Mouse (Mus musculus) midbrain, embryonic 14.5 days (tissue): ENCODE results near the gene Zbtb1. TPM values are rescaled to one million over a fixed set of nuclear protein-coding genes. Genes with fewer than 3 reads are reported as not detected.

Experiments used
- ATAC-seq: fragments of 200-750 bp; cut with Nextera tagmentation; 2 replicates; pipeline ENCODE4 v1.8.0; 2017; ENCODE audit warnings: moderate number of reproducible peaks, moderate library complexity; ENCODE audit not compliant: low FRiP score, low TSS enrichment
- DNase-seq: peaks from one replicate; pipeline ENCODE4 v3.0.0-alpha.2; 2015
- H3K27ac ChIP-seq: fragments of 300-500 bp; sonication (generic); replicated peaks from 2 replicates; pipeline ENCODE4 v1.5.1; 2014; ENCODE audit warnings: mild to moderate bottlenecking, low read depth, low read length, moderate library complexity
- H3K27me3 ChIP-seq: fragments of 300-500 bp; sonication (generic); 2 replicates; pipeline ENCODE4 v1.6.1; 2014; ENCODE audit warnings: low read length, control low read depth, mixed read lengths; ENCODE audit not compliant: control insufficient read depth, insufficient read depth
- H3K36me3 ChIP-seq: fragments of 300-500 bp; sonication (generic); 2 replicates; pipeline ENCODE4 v1.6.1; 2014; ENCODE audit warnings: low read length, control low read depth; ENCODE audit not compliant: control insufficient read depth, insufficient read depth
- H3K4me1 ChIP-seq: fragments of 300-500 bp; sonication (generic); 2 replicates; pipeline ENCODE4 v1.6.1; 2014; ENCODE audit warnings: mild to moderate bottlenecking, antibody characterized with exemption, low read length, control low read depth; ENCODE audit not compliant: control insufficient read depth, insufficient read depth
- H3K4me2 ChIP-seq: fragments of 300-500 bp; sonication (generic); 2 replicates; pipeline ENCODE4 v1.6.1; 2014; ENCODE audit warnings: mild to moderate bottlenecking, low read length, moderate library complexity
- H3K4me3 ChIP-seq: fragments of 300-500 bp; sonication (generic); replicated peaks from 2 replicates; pipeline ENCODE4 v1.5.1; 2014; ENCODE audit warnings: low read depth, low read length
- H3K9ac ChIP-seq: fragments of 300-500 bp; sonication (generic); replicated peaks from 2 replicates; pipeline ENCODE4 v1.6.1; 2014; ENCODE audit warnings: mild to moderate bottlenecking, low read length, moderate library complexity
- H3K9me3 ChIP-seq: fragments of 300-500 bp; sonication (generic); 2 replicates; pipeline ENCODE4 v1.6.1; 2016; ENCODE audit warnings: low read length, control low read depth, mixed read lengths; ENCODE audit not compliant: control insufficient read depth
- WGBS: fragments of 180-500 bp; shearing (Covaris S2); extraction: QIAGEN DNeasy Blood & Tissue Kit; methylation state at CpG from one replicate; pipeline ENCODE4 v1.1.7; 2014; 5-methylcytosine and 5-hydroxymethylcytosine counted together
- polyA plus RNA-seq: library from polyadenylated mRNA; unstranded; fragments of >200 nt; fragmentation: Nextera tagmentation; extraction: Ambion mirVana; gene quantifications from 2 replicates; pipeline ENCODE4 v1.2.1, GENCODE M21; 2014

Gene Zbtb1
- polyA plus RNA-seq, 1 experiment from 2014 or later = 4.2 TPM

DNA sequence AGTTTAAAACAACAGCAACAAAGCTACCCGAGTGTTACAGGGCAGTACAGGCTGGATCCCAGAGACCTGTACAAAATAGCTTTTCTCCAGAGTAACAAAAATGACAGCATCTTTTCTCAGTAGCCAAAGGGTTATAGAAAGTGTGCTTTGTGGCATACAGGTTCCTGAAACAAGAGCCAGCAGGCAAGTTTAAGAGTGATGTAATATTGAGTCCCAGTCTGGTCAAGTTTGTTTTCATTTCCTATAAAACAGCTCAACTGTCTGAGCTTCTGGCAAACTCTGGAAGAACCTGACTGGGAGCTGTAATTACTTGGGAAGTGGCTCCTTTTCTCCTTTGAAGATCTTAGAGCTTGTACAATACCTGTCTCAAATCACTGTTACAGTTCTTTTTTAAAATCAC lies 37.1 kb downstream of the Zbtb1 start:
- Histone ChIP-seq H3K4me1 (peaks cover 20% of the 10 kb centered on the region; the same call in 1 of the 2 replicates), H3K27ac (no peak overlapping the region), H3K4me3 (no peak overlapping the region), H3K36me3 (no peaks in the 10 kb centered on the region), H3K27me3 (peaks cover 44% of the 10 kb centered on the region), H3K9me3 (no peaks in the 10 kb centered on the region), H3K4me2 (no peak overlapping the region), H3K9ac (no peak overlapping the region)
- DNase-seq = no peak
- 44% methylated on average over 1 of the region's 1 CpGs for WGBS
- no peak for ATAC-seq

DNA sequence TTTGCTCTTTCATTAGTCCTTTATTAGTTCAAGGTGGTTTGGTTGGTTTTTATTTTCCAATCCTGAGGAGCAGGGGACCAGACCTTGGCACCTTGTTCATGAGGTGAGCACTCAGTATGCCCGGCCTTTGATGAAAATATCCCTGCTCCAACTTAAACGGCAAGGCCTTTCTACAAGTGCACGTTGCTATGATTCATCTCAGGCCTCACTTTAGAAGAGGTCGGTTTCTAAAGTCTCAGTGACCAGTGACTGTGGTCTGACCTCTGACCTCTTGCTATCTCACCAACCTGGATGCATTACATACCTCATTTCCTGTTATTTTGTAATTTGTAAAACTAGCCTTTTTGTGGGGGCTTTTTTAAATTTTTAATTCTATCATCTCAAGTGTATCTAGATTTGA lies 39.1 kb downstream of the Zbtb1 start:
- H3K27me3 ChIP-seq = peaks cover 37% of the 10 kb centered on the region
- no peak overlapping the region for H3K4me3 ChIP-seq
- no peaks in the 10 kb centered on the region for H3K9me3 ChIP-seq
- no peak overlapping the region for H3K9ac ChIP-seq
- peaks cover 13% of the 10 kb centered on the region; the same call in 1 of the 2 replicates for H3K4me1 ChIP-seq
- no peak for DNase-seq
- no peaks in the 10 kb centered on the region for H3K36me3 ChIP-seq
- H3K4me2 ChIP-seq = no peak overlapping the region
- 72% methylated on average over 4 of the region's 4 CpGs for WGBS
- H3K27ac ChIP-seq = no peak overlapping the region
- no peak for ATAC-seq

DNA sequence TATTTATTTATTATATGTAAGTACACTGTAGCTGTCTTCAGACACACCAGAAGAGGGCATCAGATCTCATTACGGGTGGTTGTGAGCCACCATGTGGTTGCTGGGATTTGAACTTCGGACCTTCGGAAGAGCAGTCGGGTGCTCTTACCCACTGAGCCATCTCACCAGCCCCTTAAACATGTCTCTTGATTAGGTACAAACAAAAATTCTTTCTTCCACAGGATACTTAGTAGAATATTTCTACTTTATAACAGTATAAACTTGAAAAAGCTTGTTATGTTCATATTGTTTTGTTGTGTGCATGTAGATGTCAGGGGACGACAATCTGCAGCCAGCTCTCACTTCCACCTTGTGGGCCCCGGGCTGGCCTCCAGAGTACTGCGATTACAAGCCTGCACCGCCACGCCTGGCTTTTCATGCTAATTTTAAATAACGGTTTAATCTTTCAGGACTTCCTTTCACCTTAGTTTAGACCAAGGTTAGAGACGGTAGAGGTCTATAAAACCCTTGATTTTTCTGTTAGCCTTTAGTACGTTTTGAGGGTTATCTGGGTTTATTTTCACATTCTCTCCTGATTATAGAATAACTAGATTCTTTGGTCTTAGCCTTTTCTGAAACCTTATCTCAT lies 45.4 kb downstream of the Zbtb1 start:
- ATAC-seq (no peak), DNase-seq (no peak)
- Histone ChIP-seq H3K9me3 (no peaks in the 10 kb centered on the region), H3K4me2 (no peak overlapping the region), H3K27me3 (0 out of 2 replicates have a peak, but pooled peaks cover 5% of the 10 kb centered on the region), H3K27ac (no peak overlapping the region), H3K4me1 (0 out of 2 replicates have a peak, but pooled peaks cover 4% of the 10 kb centered on the region), H3K36me3 (no peaks in the 10 kb centered on the region), H3K9ac (no peak overlapping the region), H3K4me3 (no peak overlapping the region)
- 86% methylated on average over 11 of the region's 12 CpGs for WGBS

- H3K9me3 ChIP-seq = no peaks in the 10 kb centered on the region
- H3K27me3 ChIP-seq = 0 out of 2 replicates have a peak, but pooled peaks cover 5% of the 10 kb centered on the region
- 0 out of 2 replicates have a peak, but pooled peaks cover 4% of the 10 kb centered on the region for H3K4me1 ChIP-seq
- peak within 1 kb of the TSS; percentile 68 for H3K4me2 ChIP-seq
- ATAC-seq (no peak), DNase-seq (no peak)
- H3K36me3 ChIP-seq = no peaks in the 10 kb centered on the region
- H3K27ac ChIP-seq = no peak within 1 kb of the TSS
- WGBS = under 1% methylated on average over 37 of the region's 37 CpGs
- H3K4me3 ChIP-seq = peak within 1 kb of the TSS; percentile 35
- 0 out of 2 replicates have a peak within 1 kb of the TSS, but pooled peaks have one; percentile 27 for H3K9ac ChIP-seq
Measured at GRCm38 (mm10) chr12:76417433-76417854, 47.4 kb downstream of the Zbtb1 start, which contains the start of gene Ppp1r36. Gene Ppp1r36, plus strand, starts transcription at chr12:76417538.

GRCm38 (mm10) chr12:76418346-76418745 lies 48.3 kb downstream of the Zbtb1 start:
- ATAC-seq = no peak
- Histone ChIP-seq H3K27ac (no peak overlapping the region), H3K9ac (no peak overlapping the region), H3K27me3 (0 out of 2 replicates have a peak, but pooled peaks cover 5% of the 10 kb centered on the region), H3K4me2 (no peak overlapping the region), H3K36me3 (no peaks in the 10 kb centered on the region), H3K4me1 (0 out of 2 replicates have a peak, but pooled peaks cover 4% of the 10 kb centered on the region), H3K4me3 (no peak overlapping the region), H3K9me3 (no peaks in the 10 kb centered on the region)
- no peak for DNase-seq
- WGBS = 94% methylated on average over 5 of the region's 5 CpGs

DNA sequence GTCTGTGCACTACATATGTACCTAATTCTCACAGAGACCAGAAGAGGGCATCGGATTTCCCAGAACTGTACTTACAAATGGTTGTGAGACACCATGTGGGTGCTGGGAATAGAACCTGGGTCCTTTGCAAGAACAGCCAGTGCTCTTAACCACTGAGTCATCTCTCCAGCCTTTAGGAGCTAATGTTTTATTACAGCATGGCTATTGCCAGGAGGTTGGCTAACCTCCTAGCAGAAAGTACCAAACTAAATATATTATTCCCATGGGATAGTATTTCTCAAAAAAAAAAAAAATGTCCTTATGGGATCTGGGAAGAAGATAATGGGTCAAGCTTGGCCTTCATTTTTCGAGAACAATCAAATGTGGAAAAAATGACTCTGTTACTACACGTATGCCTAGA lies 55.2 kb downstream of the Zbtb1 start:
- Histone ChIP-seq H3K27ac (no peak overlapping the region), H3K4me3 (no peak overlapping the region), H3K4me2 (no peak overlapping the region), H3K36me3 (no peaks in the 10 kb centered on the region), H3K9me3 (no peaks in the 10 kb centered on the region), H3K9ac (no peak overlapping the region), H3K27me3 (no peaks in the 10 kb centered on the region), H3K4me1 (no peaks in the 10 kb centered on the region)
- DNase-seq = no peak
- no peak for ATAC-seq
- WGBS = 94% methylated on average over 3 of the region's 3 CpGs

- Histone ChIP-seq H3K27me3 (no peaks in the 10 kb centered on the region), H3K4me1 (no peaks in the 10 kb centered on the region), H3K27ac (no peak overlapping the region), H3K36me3 (no peaks in the 10 kb centered on the region), H3K9me3 (no peaks in the 10 kb centered on the region), H3K4me3 (no peak overlapping the region), H3K4me2 (no peak overlapping the region), H3K9ac (no peak overlapping the region)
- no peak for ATAC-seq
- WGBS = 53% methylated on average over 5 of the region's 5 CpGs
- DNase-seq = no peak
Measured at GRCm38 (mm10) chr12:76427546-76427945, 57.5 kb downstream of the Zbtb1 start.

GRCm38 (mm10) chr12:76430879-76431406 lies 60.9 kb downstream of the Zbtb1 start:
- peaks cover 7% of the 10 kb centered on the region; the same call in 1 of the 2 replicates for H3K4me1 ChIP-seq
- H3K27ac ChIP-seq = no peak overlapping the region
- ATAC-seq (no peak), DNase-seq (no peak)
- WGBS = 65% methylated on average over 5 of the region's 5 CpGs
- no peak overlapping the region for H3K4me3 ChIP-seq
- H3K27me3 ChIP-seq = peaks cover 5% of the 10 kb centered on the region; the same call in 1 of the 2 replicates
- no peak overlapping the region for H3K9ac ChIP-seq
- no peaks in the 10 kb centered on the region for H3K36me3 ChIP-seq
- no peak overlapping the region for H3K4me2 ChIP-seq
- no peaks in the 10 kb centered on the region for H3K9me3 ChIP-seq

DNA sequence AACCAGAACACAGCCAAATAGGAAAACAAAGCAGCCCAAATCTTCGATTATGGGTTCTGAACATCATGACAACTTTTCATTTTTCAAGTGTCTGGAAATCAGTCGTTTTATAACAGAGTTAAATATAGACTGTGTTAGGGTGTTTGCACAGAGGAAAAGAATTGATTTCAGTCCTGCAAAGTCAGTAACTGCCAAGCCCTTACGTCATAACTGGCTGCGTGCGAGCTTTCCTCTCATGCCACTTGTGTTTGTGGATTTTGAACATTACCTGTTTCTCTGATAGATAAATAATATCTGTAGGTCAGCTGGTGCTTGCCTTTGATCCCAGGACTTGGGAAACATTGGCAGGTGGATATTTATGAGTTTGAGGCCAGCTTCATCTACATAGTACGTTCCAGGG lies 61.4 kb downstream of the Zbtb1 start:
- 92% methylated on average over 6 of the region's 6 CpGs for WGBS
- Histone ChIP-seq H3K4me2 (no peak overlapping the region), H3K36me3 (no peaks in the 10 kb centered on the region), H3K27ac (no peak overlapping the region), H3K4me3 (no peak overlapping the region), H3K4me1 (peaks cover 7% of the 10 kb centered on the region; the same call in 1 of the 2 replicates), H3K27me3 (peaks cover 5% of the 10 kb centered on the region; the same call in 1 of the 2 replicates), H3K9me3 (no peaks in the 10 kb centered on the region), H3K9ac (no peak overlapping the region)
- ATAC-seq (no peak), DNase-seq (no peak)
